Mouse (Mus musculus): ENCODE results near the gene Mettl9. TPM values are rescaled to one million over a fixed set of nuclear protein-coding genes. Genes with fewer than 3 reads are reported as not detected.
A peak's percentile ranks its signal among the peaks of the same experiment; 100 is the strongest.

Mettl9 gene
- polyA plus RNA-seq (2012; ENCODE audit: insufficient read depth, insufficient read length, low replicate concordance, missing spikeins), result not detected in 2 replicates

- Histone ChIP-seq H3K4me3 (ENCODE audit: insufficient read depth, low read depth, low read length) (peak within 1 kb of the TSS; percentile 75), H3K4me1 (ENCODE audit: control insufficient read depth, insufficient read depth, low read length) (no peaks in the 10 kb centered on the region), H3K27ac (ENCODE audit: insufficient read depth, low read depth, low read length) (peak within 1 kb of the TSS; percentile 70)
- TF ChIP-seq CTCF (IDR thresholded peaks at IDR 0.05; ENCODE audit: insufficient read depth, low read depth, low read length) (peak; percentile 6; the same call in 1 of the 2 replicates), POLR2A (IDR thresholded peaks at IDR 0.05; ENCODE audit: insufficient read depth, low read depth, low read length) (peak; percentile 85)
- WGBS, result 2% methylated on average over 43 of the region's 43 CpGs
Observed at GRCm38 (mm10) chr7:121033856-121034652, at the start of gene Mettl9. Gene Mettl9, plus strand, starts transcription at chr7:121034445.

GRCm38 (mm10) chr7:120991191-120991590, 43.1 kb upstream of the Mettl9 start:
- H3K4me1 ChIP-seq (ENCODE audit: control insufficient read depth, insufficient read depth, low read length), result peaks cover 4% of the 10 kb centered on the region; the same call in 1 of the 2 replicates
- no peak overlapping the region for H3K27ac ChIP-seq (ENCODE audit: insufficient read depth, low read depth, low read length)
- H3K4me3 ChIP-seq (ENCODE audit: insufficient read depth, low read depth, low read length), result no peak overlapping the region
- TF ChIP-seq POLR2A (IDR thresholded peaks at IDR 0.05; ENCODE audit: insufficient read depth, low read depth, low read length), result no peak
- no peak for TF ChIP-seq CTCF (IDR thresholded peaks at IDR 0.05; ENCODE audit: insufficient read depth, low read depth, low read length)
- 60% methylated on average over 8 of the region's 8 CpGs for WGBS

GRCm38 (mm10) chr7:120999021-120999530, 35.2 kb upstream of the Mettl9 start:
- Histone ChIP-seq H3K4me3 (ENCODE audit: insufficient read depth, low read depth, low read length) (no peak overlapping the region), H3K4me1 (ENCODE audit: control insufficient read depth, insufficient read depth, low read length) (no peaks in the 10 kb centered on the region), H3K27ac (ENCODE audit: insufficient read depth, low read depth, low read length) (no peak overlapping the region)
- 67% methylated on average over 2 of the region's 2 CpGs for WGBS
- no peak for TF ChIP-seq CTCF (IDR thresholded peaks at IDR 0.05; ENCODE audit: insufficient read depth, low read depth, low read length)
- no peak for TF ChIP-seq POLR2A (IDR thresholded peaks at IDR 0.05; ENCODE audit: insufficient read depth, low read depth, low read length)

- WGBS, result 77% methylated on average over 3 of the region's 3 CpGs
- TF ChIP-seq CTCF (IDR thresholded peaks at IDR 0.05; ENCODE audit: insufficient read depth, low read depth, low read length) (no peak), POLR2A (IDR thresholded peaks at IDR 0.05; ENCODE audit: insufficient read depth, low read depth, low read length) (no peak)
- Histone ChIP-seq H3K27ac (ENCODE audit: insufficient read depth, low read depth, low read length) (no peak overlapping the region), H3K4me3 (ENCODE audit: insufficient read depth, low read depth, low read length) (no peak overlapping the region), H3K4me1 (ENCODE audit: control insufficient read depth, insufficient read depth, low read length) (no peaks in the 10 kb centered on the region)
Observed at GRCm38 (mm10) chr7:121000065-121000822, 34.0 kb upstream of the Mettl9 start.

- no peak overlapping the region for H3K4me3 ChIP-seq (ENCODE audit: insufficient read depth, low read depth, low read length)
- WGBS, result 80% methylated on average over 3 of the region's 3 CpGs
- H3K27ac ChIP-seq (ENCODE audit: insufficient read depth, low read depth, low read length), result no peak overlapping the region
- no peak for TF ChIP-seq POLR2A (IDR thresholded peaks at IDR 0.05; ENCODE audit: insufficient read depth, low read depth, low read length)
- TF ChIP-seq CTCF (IDR thresholded peaks at IDR 0.05; ENCODE audit: insufficient read depth, low read depth, low read length), result no peak
- H3K4me1 ChIP-seq (ENCODE audit: control insufficient read depth, insufficient read depth, low read length), result no peaks in the 10 kb centered on the region
Observed at GRCm38 (mm10) chr7:121001879-121002278, 32.4 kb upstream of the Mettl9 start.

GRCm38 (mm10) chr7:121002407-121002928, 31.8 kb upstream of the Mettl9 start:
- WGBS, result 64% methylated on average over 5 of the region's 5 CpGs
- no peak overlapping the region for H3K27ac ChIP-seq (ENCODE audit: insufficient read depth, low read depth, low read length)
- TF ChIP-seq CTCF (IDR thresholded peaks at IDR 0.05; ENCODE audit: insufficient read depth, low read depth, low read length) (no peak), POLR2A (IDR thresholded peaks at IDR 0.05; ENCODE audit: insufficient read depth, low read depth, low read length) (no peak)
- H3K4me1 ChIP-seq (ENCODE audit: control insufficient read depth, insufficient read depth, low read length), result no peaks in the 10 kb centered on the region
- no peak overlapping the region for H3K4me3 ChIP-seq (ENCODE audit: insufficient read depth, low read depth, low read length)

GRCm38 (mm10) chr7:121003793-121004418, 30.3 kb upstream of the Mettl9 start:
- no peak overlapping the region for H3K4me3 ChIP-seq (ENCODE audit: insufficient read depth, low read depth, low read length)
- no peak overlapping the region for H3K27ac ChIP-seq (ENCODE audit: insufficient read depth, low read depth, low read length)
- TF ChIP-seq CTCF (IDR thresholded peaks at IDR 0.05; ENCODE audit: insufficient read depth, low read depth, low read length) (no peak), POLR2A (IDR thresholded peaks at IDR 0.05; ENCODE audit: insufficient read depth, low read depth, low read length) (no peak)
- no peaks in the 10 kb centered on the region for H3K4me1 ChIP-seq (ENCODE audit: control insufficient read depth, insufficient read depth, low read length)
- WGBS, result 71% methylated on average over 4 of the region's 4 CpGs
